Mouse (Mus musculus): ENCODE results near the gene Hmgcll1.
"Not testable (repeated sequence)": the region's sequence is repeated elsewhere in the genome, so short reads cannot be mapped to it uniquely, and the experiment has no call there.

Hmgcll1 gene

GRCm38 (mm10) chr9:76060935-76061334 lies 46.3 kb downstream of the Hmgcll1 start:
- DNase-seq (ENCODE audit: low spot score), result no peak

- no peak for DNase-seq (ENCODE audit: low spot score)
These were observed 46.8 kb downstream of the Hmgcll1 start for GRCm38 (mm10) chr9:76061492-76061891.

GRCm38 (mm10) chr9:76064164-76064563 lies 49.5 kb downstream of the Hmgcll1 start:
- no peak for DNase-seq (ENCODE audit: low spot score)

GRCm38 (mm10) chr9:76091561-76091960 lies 76.9 kb downstream of the Hmgcll1 start:
- no peak for DNase-seq (ENCODE audit: low spot score)

- no peak for DNase-seq (ENCODE audit: low spot score)
These were observed 82.6 kb downstream of the Hmgcll1 start for GRCm38 (mm10) chr9:76097221-76097620.

GRCm38 (mm10) chr9:76099981-76100380 lies 85.3 kb downstream of the Hmgcll1 start:
- DNase-seq (ENCODE audit: low spot score), result no peak

DNA sequence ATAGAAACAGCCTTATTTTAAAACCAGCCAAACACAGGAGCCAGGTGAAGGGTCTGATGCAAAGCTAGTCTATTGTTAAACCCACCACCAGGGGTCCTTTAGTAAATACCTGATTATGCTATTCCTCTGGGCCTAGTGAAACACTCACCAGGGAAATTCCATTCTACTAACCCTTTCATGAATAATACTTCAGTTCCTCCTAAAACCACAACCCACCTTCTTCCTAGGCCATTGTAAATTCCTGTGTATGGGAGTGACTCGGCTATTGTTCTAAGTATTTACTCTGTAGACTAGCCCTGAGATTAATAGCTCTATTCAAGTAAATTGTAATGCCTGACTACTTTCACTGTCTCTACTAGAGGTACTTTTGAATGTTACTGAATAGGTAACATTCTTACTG lies 89.8 kb downstream of the Hmgcll1 start:
- not testable (repeated sequence) for DNase-seq (ENCODE audit: low spot score)

DNA sequence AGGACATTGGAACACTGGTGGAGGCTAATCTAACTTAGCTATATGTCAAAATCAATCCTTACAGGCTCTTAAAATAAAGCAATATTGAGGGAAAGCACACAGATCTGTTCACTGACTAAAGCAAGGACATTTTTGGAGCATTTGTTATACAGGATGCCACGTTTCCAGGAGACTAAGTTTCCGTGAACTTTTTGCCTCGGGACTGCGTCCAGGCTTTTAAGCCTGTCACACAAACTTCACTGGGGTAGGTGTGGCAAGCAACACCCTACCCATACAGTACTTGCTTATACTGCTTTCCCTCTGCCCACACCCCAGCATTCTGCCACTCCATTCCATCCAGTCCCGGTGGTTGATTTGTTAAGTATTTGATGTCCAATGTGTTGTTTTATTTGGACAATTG lies 90.2 kb downstream of the Hmgcll1 start:
- DNase-seq (ENCODE audit: low spot score), result no peak

DNA sequence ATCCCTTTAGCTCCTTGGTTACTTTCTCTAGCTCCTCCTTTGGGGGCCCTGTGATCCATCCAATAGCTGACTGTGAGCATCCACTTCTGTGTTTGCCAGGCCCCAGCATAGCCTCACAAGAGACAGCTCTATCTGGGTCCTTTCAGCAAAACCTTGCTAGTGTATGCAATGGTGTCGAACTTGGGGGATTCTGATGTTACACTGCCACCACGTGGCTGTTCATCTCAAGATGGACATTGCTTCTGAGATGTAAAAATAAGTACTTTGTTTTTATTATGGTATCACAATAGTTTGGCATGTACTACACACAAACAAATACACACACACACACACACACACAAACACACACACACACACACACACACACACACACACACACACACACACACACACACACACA lies 108.2 kb downstream of the Hmgcll1 start:
- peak; percentile 79 for DNase-seq (ENCODE audit: low spot score)

GRCm38 (mm10) chr9:76124249-76124648 lies 109.6 kb downstream of the Hmgcll1 start:
- no peak for DNase-seq (ENCODE audit: low spot score)

- DNase-seq (ENCODE audit: low spot score), result no peak
These were observed 114.7 kb downstream of the Hmgcll1 start for GRCm38 (mm10) chr9:76129353-76129752.

DNA sequence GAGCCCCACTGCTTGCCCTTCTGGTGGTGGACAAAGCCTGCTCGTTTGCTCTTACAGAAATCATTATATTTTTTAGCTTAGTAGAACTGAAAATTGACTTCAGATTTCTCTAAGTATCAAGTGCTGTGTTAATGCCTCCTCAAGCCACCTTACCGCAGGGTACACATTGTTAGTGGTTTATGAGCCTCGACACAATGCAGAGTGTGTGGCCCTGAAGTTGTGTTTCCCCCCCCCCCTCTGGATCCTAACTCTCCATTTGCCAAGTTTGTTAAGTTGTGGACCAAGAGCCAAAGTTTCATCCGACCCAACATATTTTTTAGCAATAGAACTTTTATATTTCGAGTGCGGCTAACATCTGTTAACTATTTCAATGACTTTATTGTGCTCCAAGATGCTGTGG lies 119.4 kb downstream of the Hmgcll1 start:
- no peak for DNase-seq (ENCODE audit: low spot score)

DNA sequence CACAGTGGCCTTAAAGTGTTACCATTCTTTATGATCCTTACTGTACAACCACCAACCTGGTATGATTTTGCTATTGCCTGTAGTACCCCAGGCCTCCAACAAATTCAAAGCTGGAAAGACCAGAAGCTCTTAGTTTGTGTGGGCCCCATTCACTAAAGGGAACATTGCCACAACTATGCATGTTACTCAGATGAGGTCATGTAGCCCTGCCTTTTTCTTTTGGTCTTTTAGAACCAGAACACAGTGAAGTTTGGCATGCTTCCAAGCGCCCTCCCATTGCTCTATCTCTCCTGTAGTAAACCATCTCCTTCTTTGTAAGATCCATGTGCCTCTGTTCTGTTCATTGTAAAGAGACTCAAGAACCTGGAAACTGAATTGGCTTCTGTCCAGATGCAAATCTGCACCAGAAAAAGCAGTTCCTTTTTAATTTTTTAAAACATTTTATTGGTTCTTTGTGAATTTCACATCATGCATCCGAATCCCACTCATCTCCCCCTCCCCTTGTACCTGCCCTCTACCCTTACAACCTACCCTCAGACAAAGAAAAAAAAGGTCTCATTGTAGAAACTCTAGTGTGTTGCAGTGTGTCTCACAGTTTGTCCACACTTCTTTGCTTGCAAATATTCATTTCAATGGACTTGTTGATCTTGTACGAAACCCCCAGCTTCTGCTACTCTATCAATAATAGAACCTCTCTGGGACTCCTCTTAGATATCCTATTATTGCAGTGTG lies 123.9 kb downstream of the Hmgcll1 start:
- no peak for DNase-seq (ENCODE audit: low spot score)

DNA sequence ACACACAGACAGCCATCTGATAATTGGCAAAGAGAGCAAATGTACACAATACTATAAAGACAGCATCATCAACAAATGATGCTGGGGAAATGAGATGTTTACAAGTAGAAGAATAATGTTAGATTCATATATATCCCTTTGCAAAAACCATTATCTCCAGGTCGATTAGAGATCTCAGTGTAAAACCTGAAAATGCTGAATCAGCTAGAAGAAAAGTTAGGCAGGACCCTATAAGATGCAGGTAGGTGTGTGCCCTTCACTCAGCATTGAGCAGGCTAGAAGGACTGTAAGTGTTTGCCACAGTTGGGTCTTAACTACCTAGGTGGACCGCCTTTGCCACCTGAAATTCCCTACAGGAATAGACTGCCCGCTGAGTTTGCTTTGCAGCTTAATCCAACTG lies 130.9 kb downstream of the Hmgcll1 start:
- DNase-seq (ENCODE audit: low spot score), result no peak

GRCm38 (mm10) chr9:76162446-76162845 lies 147.8 kb downstream of the Hmgcll1 start:
- no peak for DNase-seq (ENCODE audit: low spot score)

DNA sequence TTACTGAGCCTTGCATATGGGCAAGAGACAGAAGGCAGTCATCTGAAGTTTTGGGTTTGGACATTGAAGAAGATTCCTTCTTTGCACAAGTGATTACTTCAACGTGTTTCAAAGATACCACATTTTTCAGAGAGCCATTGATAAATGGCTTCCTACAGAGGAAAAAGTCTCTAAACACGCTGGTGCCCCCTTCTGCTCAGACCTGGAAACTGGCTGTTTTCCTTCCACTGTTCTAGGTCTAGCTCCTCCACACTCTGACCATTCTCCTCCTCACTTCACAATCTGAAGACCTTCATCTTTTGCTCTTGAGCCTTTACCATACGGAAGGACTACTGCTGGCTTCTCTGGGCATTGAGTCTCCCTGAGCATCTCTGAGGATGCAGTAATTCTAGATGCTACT lies 153.7 kb downstream of the Hmgcll1 start:
- DNase-seq (ENCODE audit: low spot score), result no peak

DNA sequence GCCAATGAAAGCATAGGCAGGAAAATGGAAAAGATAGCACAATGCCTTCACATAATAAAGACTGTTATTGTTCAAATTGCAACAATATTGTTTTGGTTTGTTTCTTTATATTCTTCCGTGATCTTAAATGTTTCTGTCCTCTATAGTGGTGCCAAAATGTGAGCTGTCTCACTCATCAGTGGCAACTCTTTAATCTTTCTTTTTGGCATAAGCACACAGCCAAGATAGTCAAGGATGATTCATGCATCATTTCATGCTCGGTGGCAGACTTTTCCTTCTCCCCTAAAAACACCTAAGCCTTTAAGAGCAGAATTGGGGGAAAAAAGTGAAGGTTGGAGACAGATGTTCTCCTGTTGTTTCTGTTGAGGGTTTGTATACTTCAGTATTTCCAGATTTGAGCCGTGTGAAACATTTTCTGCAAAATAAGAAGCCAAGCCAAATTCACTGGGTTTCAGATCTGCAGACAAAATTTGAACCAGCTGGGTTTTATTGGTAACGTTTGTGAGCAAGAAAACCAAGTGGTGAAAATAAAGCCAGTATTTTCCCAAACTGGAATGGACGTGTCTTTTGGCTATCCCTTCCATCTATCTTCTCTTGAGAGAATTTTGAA lies 158.1 kb downstream of the Hmgcll1 start:
- no peak for DNase-seq (ENCODE audit: low spot score)

DNA sequence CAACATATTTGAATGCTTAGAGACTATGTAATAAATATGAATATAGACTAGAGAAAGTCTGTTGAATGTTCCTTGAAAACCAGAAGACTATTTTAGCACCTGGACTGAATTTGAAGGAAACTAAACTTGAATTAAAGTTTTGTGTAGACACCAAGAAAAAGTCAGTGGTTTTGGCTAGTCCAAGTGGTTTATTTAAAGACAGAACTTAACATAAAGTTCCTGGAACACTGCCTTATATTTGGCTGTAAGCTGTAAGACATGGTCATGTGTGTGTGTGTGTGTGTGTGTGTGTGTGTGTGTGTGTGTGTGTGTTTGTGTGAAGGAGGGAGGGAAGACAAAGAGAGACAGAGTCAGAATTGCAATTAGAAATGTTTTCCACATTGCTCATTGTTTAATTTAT lies 164.6 kb downstream of the Hmgcll1 start:
- no peak for DNase-seq (ENCODE audit: low spot score)
